Mouse (Mus musculus) midbrain, embryonic 15.5 days (tissue): Measurements from ENCODE around the gene Pbrm1. TPM values are rescaled to one million over a fixed set of nuclear protein-coding genes. Genes with fewer than 3 reads are reported as not detected.

ENCODE experiments used
- ATAC-seq: fragments of 200-750 bp; cut with Nextera tagmentation; replicated peaks from 2 replicates; pipeline ENCODE4 v1.8.0; 2017; ENCODE audit warnings: moderate TSS enrichment
- H3K27ac ChIP-seq: fragments of 300-500 bp; sonication (generic); 2 replicates; pipeline ENCODE4 v1.5.1; 2015; ENCODE audit warnings: mild to moderate bottlenecking, inconsistent platforms
- H3K27me3 ChIP-seq: fragments of 300-500 bp; sonication (generic); replicated peaks from 2 replicates; pipeline ENCODE4 v1.6.1; 2015; ENCODE audit warnings: inconsistent platforms
- H3K36me3 ChIP-seq: fragments of 300-500 bp; sonication (generic); replicated peaks from 2 replicates; pipeline ENCODE4 v1.6.1; 2015; ENCODE audit warnings: inconsistent platforms
- H3K4me1 ChIP-seq: fragments of 300-500 bp; sonication (generic); 2 replicates; pipeline ENCODE4 v1.6.1; 2015; ENCODE audit warnings: inconsistent platforms
- H3K4me2 ChIP-seq: fragments of 300-500 bp; sonication (generic); 2 replicates; pipeline ENCODE4 v1.6.1; 2015; ENCODE audit warnings: inconsistent platforms, mild to moderate bottlenecking, moderate library complexity
- H3K4me3 ChIP-seq: fragments of 300-500 bp; sonication (generic); 2 replicates; pipeline ENCODE4 v1.5.1; 2015; ENCODE audit warnings: mild to moderate bottlenecking, inconsistent platforms
- H3K9ac ChIP-seq: fragments of 300-500 bp; sonication (generic); 2 replicates; pipeline ENCODE4 v1.6.1; 2015; ENCODE audit warnings: mild to moderate bottlenecking, inconsistent platforms
- H3K9me3 ChIP-seq: fragments of 300-500 bp; sonication (generic); 2 replicates; pipeline ENCODE4 v1.6.1; 2016; ENCODE audit warnings: inconsistent platforms
- WGBS: fragments of 180-500 bp; shearing (Covaris S2); methylation state at CpG from one replicate; pipeline ENCODE4 v1.1.7; 2015; ENCODE audit warnings: mixed read lengths; 5-methylcytosine and 5-hydroxymethylcytosine counted together
- polyA plus RNA-seq: library from polyadenylated mRNA; unstranded; fragments of >200 nt; fragmentation: Nextera tagmentation; extraction: Ambion mirVana; gene quantifications from 2 replicates; pipeline ENCODE4 v1.2.1, GENCODE M21; 2015

Pbrm1 gene
- polyA plus RNA-seq, 1 experiment from 2014 or later, result 142 TPM

GRCm38 (mm10) chr14:31088515-31088914, 69.6 kb downstream of the Pbrm1 start:
- Histone ChIP-seq H3K9me3 (no peaks in the 10 kb centered on the region), H3K27ac (no peak overlapping the region), H3K4me3 (no peak overlapping the region), H3K4me2 (no peak overlapping the region), H3K4me1 (no peaks in the 10 kb centered on the region), H3K9ac (no peak overlapping the region), H3K27me3 (no peaks in the 10 kb centered on the region), H3K36me3 (peaks cover 54% of the 10 kb centered on the region)
- no peak for ATAC-seq
- 98% methylated on average over 2 of the region's 2 CpGs for WGBS

DNA sequence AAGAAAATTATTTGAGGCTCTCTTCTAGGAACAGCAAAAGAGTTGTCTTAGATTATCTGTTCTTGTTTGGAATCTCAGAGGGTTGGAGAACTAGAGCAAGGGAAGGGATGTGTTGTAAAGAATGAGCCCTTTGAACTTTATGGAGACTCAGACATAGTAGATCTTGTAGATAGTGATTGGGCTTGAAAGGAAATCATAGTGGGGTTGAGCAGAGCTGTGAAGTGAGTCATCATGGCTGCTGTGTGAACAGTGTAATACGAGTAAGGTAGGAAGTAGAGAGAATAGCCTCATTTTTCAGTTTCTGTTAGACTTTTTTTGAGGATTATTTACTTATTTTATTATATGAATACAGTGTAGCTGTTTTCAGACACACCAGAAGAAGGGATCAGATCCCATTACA, 71.0 kb downstream of the Pbrm1 start:
- 89% methylated on average over 1 of the region's 1 CpGs for WGBS
- peaks cover 54% of the 10 kb centered on the region for H3K36me3 ChIP-seq
- ATAC-seq, result no peak

DNA sequence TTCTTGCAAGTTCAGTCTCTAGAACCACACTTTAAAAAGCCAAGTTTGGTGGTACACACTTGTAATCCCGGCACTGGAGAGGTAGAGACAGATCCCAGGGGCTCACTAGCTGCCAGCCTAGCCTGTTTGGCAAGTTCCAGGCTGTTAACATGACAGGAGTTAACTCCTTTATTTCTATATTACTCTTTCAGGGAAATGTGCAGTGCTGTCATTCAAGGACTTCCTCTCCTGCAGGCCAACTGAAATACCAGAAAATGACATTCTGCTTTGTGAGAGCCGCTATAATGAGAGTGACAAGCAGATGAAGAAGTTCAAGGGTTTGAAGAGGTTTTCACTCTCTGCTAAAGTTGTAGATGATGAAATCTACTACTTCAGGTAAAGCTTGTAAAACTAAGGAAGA, 86.2 kb downstream of the Pbrm1 start:
- Histone ChIP-seq H3K27ac (no peak overlapping the region), H3K9me3 (no peaks in the 10 kb centered on the region), H3K4me1 (no peaks in the 10 kb centered on the region), H3K27me3 (no peaks in the 10 kb centered on the region), H3K4me3 (no peak overlapping the region), H3K4me2 (no peak overlapping the region), H3K9ac (no peak overlapping the region), H3K36me3 (peaks cover 45% of the 10 kb centered on the region)
- WGBS, result 97% methylated on average over 2 of the region's 2 CpGs
- no peak for ATAC-seq

More for the DNA sequence above, 71.0 kb downstream of the Pbrm1 start:
- no peak overlapping the region for H3K4me2 ChIP-seq
- no peaks in the 10 kb centered on the region for H3K4me1 ChIP-seq
- no peaks in the 10 kb centered on the region for H3K27me3 ChIP-seq
- no peak overlapping the region for H3K4me3 ChIP-seq
- no peaks in the 10 kb centered on the region for H3K9me3 ChIP-seq
- H3K27ac ChIP-seq, result no peak overlapping the region
- H3K9ac ChIP-seq, result no peak overlapping the region

DNA sequence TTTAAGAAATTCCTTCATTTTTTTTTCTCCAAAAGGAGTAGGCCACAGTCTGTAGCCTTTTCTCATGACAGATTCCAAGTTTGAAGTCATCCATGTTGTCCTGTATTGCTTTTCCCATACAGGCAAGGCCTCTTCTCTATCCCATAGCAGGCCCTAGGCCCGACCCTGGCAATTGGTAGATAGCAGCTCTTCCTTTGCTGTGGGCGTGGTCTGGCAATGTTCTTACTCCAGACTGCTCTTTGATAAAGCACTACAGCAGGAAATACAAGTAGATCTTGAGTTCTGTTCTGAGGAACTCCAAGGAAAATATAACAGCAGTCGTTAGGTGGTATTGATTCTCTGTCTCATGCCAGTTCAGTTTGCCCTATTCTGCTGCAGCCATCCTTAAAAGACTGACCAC, 91.7 kb downstream of the Pbrm1 start:
- Histone ChIP-seq H3K9ac (no peak overlapping the region), H3K27ac (no peak overlapping the region), H3K4me2 (no peak overlapping the region), H3K4me3 (no peak overlapping the region), H3K27me3 (no peaks in the 10 kb centered on the region), H3K36me3 (peaks cover 62% of the 10 kb centered on the region), H3K9me3 (no peaks in the 10 kb centered on the region), H3K4me1 (no peaks in the 10 kb centered on the region)
- WGBS, result 80% methylated on average over 3 of the region's 3 CpGs
- ATAC-seq, result no peak

DNA sequence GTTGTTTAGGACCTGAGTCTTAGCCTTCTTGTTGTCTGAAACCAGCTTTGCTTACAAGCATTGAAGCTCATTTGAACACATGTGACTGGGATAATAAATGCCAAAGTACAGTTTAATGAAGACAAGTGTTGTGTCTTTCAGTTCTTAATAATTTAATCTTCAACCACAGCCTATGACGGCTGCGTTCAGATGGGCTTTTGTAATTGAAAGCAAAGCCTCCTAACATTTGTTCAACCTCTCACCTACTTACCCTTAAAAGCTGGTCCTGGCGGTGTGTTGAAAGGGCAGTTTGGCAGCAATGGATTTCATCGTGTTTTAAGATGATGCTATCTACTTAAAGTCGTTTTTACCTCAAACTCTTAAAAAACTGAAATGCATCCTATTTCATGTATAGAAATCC, 93.2 kb downstream of the Pbrm1 start:
- 88% methylated on average over 5 of the region's 5 CpGs for WGBS
- H3K4me1 ChIP-seq, result no peaks in the 10 kb centered on the region
- no peaks in the 10 kb centered on the region for H3K9me3 ChIP-seq
- no peak overlapping the region for H3K9ac ChIP-seq
- H3K4me3 ChIP-seq, result no peak overlapping the region
- no peak overlapping the region for H3K27ac ChIP-seq
- H3K4me2 ChIP-seq, result no peak overlapping the region
- ATAC-seq, result no peak
- H3K36me3 ChIP-seq, result peaks cover 52% of the 10 kb centered on the region
- no peaks in the 10 kb centered on the region for H3K27me3 ChIP-seq

DNA sequence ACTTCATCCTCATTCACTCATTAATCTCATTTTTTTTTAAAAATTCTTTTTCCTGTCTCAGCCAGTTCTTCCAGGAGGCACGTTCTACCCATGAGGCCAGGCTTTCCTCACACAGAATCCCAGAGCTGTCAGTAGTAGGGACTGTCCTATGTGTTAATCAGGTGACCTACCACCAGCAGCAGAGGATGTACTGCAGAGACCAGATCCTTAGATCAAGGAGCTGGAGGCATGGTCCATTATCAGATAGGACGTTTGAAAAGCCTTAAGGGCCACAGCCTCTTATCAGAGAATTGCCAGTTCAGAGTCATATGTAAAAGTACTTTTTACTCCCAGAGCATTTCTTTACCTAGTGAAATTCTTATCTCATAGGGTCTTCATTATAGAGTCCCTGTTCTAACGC, 95.1 kb downstream of the Pbrm1 start:
- Histone ChIP-seq H3K27me3 (no peaks in the 10 kb centered on the region), H3K4me1 (no peaks in the 10 kb centered on the region), H3K36me3 (peaks cover 51% of the 10 kb centered on the region), H3K4me3 (no peak overlapping the region), H3K9me3 (no peaks in the 10 kb centered on the region), H3K4me2 (no peak overlapping the region), H3K27ac (no peak overlapping the region), H3K9ac (no peak overlapping the region)
- no peak for ATAC-seq
- WGBS, result 86% methylated on average over 3 of the region's 3 CpGs

DNA sequence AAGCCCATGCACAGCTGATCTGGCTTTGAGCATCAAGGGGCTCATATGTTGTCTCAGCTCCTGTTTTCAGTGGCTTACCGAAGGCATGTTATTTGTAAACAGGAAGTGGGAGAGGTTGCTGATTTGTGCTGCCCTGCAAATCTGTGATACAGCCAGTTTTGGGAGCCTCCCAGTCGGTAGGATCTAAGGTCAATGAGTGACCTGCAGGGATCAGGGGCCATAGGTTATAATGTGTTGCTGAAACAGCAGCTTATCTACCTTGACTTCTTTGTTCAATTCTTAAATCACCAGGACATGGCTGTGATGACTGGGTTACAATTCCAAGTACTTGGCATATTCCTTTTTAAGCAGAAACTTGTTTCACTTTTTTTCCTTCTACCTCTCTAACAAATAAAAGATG, 96.6 kb downstream of the Pbrm1 start:
- no peaks in the 10 kb centered on the region for H3K4me1 ChIP-seq
- H3K9ac ChIP-seq, result no peak overlapping the region
- 71% methylated on average over 2 of the region's 2 CpGs for WGBS
- H3K27ac ChIP-seq, result no peak overlapping the region
- H3K36me3 ChIP-seq, result peaks cover 42% of the 10 kb centered on the region
- ATAC-seq, result no peak
- H3K4me3 ChIP-seq, result no peak overlapping the region
- H3K9me3 ChIP-seq, result no peaks in the 10 kb centered on the region
- no peaks in the 10 kb centered on the region for H3K27me3 ChIP-seq
- no peak overlapping the region for H3K4me2 ChIP-seq

GRCm38 (mm10) chr14:31125106-31126075, 106.5 kb downstream of the Pbrm1 start:
- peaks cover 34% of the 10 kb centered on the region for H3K4me1 ChIP-seq
- H3K9ac ChIP-seq, result no peak overlapping the region; the same call in 1 of the 2 replicates
- no peaks in the 10 kb centered on the region for H3K27me3 ChIP-seq
- ATAC-seq, result no peak
- no peak overlapping the region for H3K4me2 ChIP-seq
- peaks cover 13% of the 10 kb centered on the region; the same call in 1 of the 2 replicates for H3K36me3 ChIP-seq
- H3K4me3 ChIP-seq, result no peak overlapping the region
- H3K9me3 ChIP-seq, result no peaks in the 10 kb centered on the region
- H3K27ac ChIP-seq, result no peak overlapping the region
- 71% methylated on average over 9 of the region's 9 CpGs for WGBS

- Histone ChIP-seq H3K4me1 (peaks cover 41% of the 10 kb centered on the region), H3K9me3 (no peaks in the 10 kb centered on the region), H3K27ac (no peak overlapping the region), H3K4me3 (no peak overlapping the region), H3K9ac (no peak overlapping the region), H3K4me2 (0 out of 2 replicates have a peak overlapping the region, but pooled peaks have one; percentile 29), H3K27me3 (no peaks in the 10 kb centered on the region), H3K36me3 (peaks cover 8% of the 10 kb centered on the region; the same call in 1 of the 2 replicates)
- no peak for ATAC-seq
- 96% methylated on average over 8 of the region's 8 CpGs for WGBS
Measured at GRCm38 (mm10) chr14:31126826-31127225, 107.9 kb downstream of the Pbrm1 start.

DNA sequence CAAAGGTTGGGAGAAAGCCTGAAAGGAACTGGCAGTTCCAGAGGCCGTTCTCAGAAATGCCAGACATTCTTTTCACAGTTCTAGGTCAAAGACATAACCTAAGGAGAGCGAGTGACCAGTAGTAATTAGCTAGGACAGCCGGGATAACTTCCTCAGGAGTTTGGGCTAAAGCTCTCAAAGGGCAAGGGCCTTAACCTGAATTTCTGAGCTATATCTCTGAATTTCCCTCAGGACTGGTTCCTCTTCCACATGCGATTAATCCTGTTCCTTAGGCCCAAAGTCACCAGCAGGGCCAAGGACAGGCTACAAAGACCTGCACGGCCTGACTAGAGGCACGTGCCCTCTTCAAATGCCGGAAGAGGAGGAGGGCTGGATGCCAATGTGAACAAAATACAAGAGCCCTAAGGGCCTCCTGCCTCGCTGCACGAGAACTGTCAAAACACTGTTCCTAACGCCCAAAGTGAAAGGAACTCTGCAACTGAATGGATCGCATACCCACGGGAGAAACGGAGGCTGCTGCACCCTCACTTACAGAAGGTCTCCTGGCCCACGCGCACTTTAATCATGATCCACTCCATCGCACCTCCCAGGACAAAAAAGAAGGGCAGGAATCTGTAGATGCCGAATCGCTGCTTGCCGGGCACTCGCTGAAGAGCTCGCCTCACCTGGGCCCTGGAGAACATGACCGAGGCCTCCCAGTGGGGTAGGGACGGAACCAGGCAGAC, 109.3 kb downstream of the Pbrm1 start:
- Histone ChIP-seq H3K27me3 (no peaks in the 10 kb centered on the region), H3K4me3 (peak overlapping the region; percentile 92), H3K4me2 (peak overlapping the region; percentile 91), H3K4me1 (peaks cover 55% of the 10 kb centered on the region), H3K9ac (peak overlapping the region; percentile 73), H3K9me3 (no peaks in the 10 kb centered on the region), H3K36me3 (0 out of 2 replicates have a peak, but pooled peaks cover 2% of the 10 kb centered on the region), H3K27ac (peak overlapping the region; percentile 90)
- ATAC-seq, result 0 out of 2 replicates have a peak, but pooled peaks have one; percentile 1
- 2% methylated on average over 23 of the region's 23 CpGs for WGBS

DNA sequence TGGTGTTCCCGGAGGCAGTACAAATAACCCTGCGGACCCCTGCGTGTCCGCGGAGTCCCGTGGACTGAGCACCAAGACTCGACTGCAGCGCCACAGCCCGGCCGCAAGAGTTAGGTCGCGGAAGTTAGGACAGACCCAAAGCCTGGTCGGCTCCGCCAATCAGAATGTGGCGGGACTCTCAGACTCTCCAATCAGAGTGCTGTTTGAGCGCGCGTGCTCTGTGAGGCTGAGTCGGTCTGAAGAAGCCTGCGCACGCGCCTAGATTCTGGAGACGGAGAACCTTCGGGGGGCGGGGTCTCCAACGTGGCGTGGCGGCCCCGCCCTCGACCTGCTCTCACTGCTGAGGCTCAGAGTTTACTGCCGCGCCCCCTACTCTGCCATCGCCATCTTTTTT, 109.9 kb downstream of the Pbrm1 start, which contains the start of gene Smim4:
Gene Smim4, minus strand, starts transcription at position 131 of the 394 bp plus-strand sequence.
- peak within 1 kb of the TSS; percentile 73 for H3K9ac ChIP-seq
- H3K9me3 ChIP-seq, result no peaks in the 10 kb centered on the region
- WGBS, result under 1% methylated on average over 33 of the region's 33 CpGs
- peaks cover 61% of the 10 kb centered on the region for H3K4me1 ChIP-seq
- peak within 1 kb of the TSS; percentile 90 for H3K27ac ChIP-seq
- H3K27me3 ChIP-seq, result no peaks in the 10 kb centered on the region
- peak; percentile 96 for ATAC-seq
- H3K36me3 ChIP-seq, result no peaks in the 10 kb centered on the region
- peak within 1 kb of the TSS; percentile 91 for H3K4me2 ChIP-seq
- H3K4me3 ChIP-seq, result peak within 1 kb of the TSS; percentile 92
